Mouse (Mus musculus): ENCODE data around the gene Chrne. TPM values are rescaled to one million over a fixed set of nuclear protein-coding genes. Genes with fewer than 3 reads are reported as not detected.

The Chrne gene
- polyA plus RNA-seq, 1 experiment from 2014 or later = not detected

GRCm38 (mm10) chr11:70597301-70597700, 21.7 kb downstream of the Chrne start:
- DNase-seq (ENCODE audit: low spot score) (no peak), ATAC-seq (replicated peaks; ENCODE audit: insufficient number of reproducible peaks, low FRiP score, low TSS enrichment, low read depth) (no peak)
- Histone ChIP-seq H3K27ac (replicated peaks; ENCODE audit: low read depth, low read length) (no peak overlapping the region), H3K4me3 (ENCODE audit: low read depth, low read length) (no peak overlapping the region), H3K36me3 (replicated peaks; ENCODE audit: control insufficient read depth, insufficient read depth, low read depth, low read length) (no peaks in the 10 kb centered on the region), H3K4me1 (ENCODE audit: control insufficient read depth, insufficient read depth, low read length) (no peaks in the 10 kb centered on the region), H3K4me2 (ENCODE audit: low read depth, low read length) (no peak overlapping the region), H3K9ac (replicated peaks; ENCODE audit: low read length) (no peak overlapping the region), H3K9me3 (replicated peaks; ENCODE audit: control insufficient read depth, low read length) (no peaks in the 10 kb centered on the region), H3K27me3 (ENCODE audit: control insufficient read depth, insufficient read depth, low read length) (no peaks in the 10 kb centered on the region)
- 87% methylated on average over 6 of the region's 6 CpGs for WGBS

DNA sequence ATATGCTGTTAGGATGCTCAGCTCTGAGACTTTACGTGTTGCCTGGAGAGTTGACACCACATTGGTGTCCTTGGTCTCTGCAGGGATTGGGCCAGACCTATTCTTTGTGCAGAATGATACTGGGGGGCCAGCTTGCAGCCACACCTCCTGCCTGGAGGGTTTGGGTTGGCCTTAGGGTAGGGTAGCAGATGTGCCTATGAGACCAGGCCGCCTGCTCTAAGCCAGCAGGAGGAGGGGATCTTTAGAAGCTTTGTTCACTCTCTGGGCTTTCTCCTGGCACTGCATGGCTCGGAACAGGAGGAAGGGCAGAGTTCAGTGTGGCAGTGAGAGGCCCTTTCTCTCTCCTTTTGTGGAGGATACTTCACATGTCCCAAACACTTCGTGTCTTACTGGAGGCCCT, 22.9 kb downstream of the Chrne start:
- Histone ChIP-seq H3K27me3 (ENCODE audit: control insufficient read depth, insufficient read depth, low read length) (no peaks in the 10 kb centered on the region), H3K9me3 (replicated peaks; ENCODE audit: control insufficient read depth, low read length) (no peaks in the 10 kb centered on the region), H3K4me3 (ENCODE audit: low read depth, low read length) (no peak overlapping the region), H3K4me1 (ENCODE audit: control insufficient read depth, insufficient read depth, low read length) (no peaks in the 10 kb centered on the region), H3K9ac (replicated peaks; ENCODE audit: low read length) (no peak overlapping the region), H3K27ac (replicated peaks; ENCODE audit: low read depth, low read length) (no peak overlapping the region), H3K4me2 (ENCODE audit: low read depth, low read length) (no peak overlapping the region), H3K36me3 (replicated peaks; ENCODE audit: control insufficient read depth, insufficient read depth, low read depth, low read length) (no peaks in the 10 kb centered on the region)
- ATAC-seq (replicated peaks; ENCODE audit: insufficient number of reproducible peaks, low FRiP score, low TSS enrichment, low read depth) (no peak), DNase-seq (ENCODE audit: low spot score) (no peak)
- 48% methylated on average over 4 of the region's 4 CpGs for WGBS

- H3K36me3 ChIP-seq (replicated peaks; ENCODE audit: control insufficient read depth, insufficient read depth, low read depth, low read length) = no peaks in the 10 kb centered on the region
- no peaks in the 10 kb centered on the region for H3K9me3 ChIP-seq (replicated peaks; ENCODE audit: control insufficient read depth, low read length)
- no peak overlapping the region for H3K4me3 ChIP-seq (ENCODE audit: low read depth, low read length)
- no peak for DNase-seq (ENCODE audit: low spot score)
- no peak for ATAC-seq (replicated peaks; ENCODE audit: insufficient number of reproducible peaks, low FRiP score, low TSS enrichment, low read depth)
- no peaks in the 10 kb centered on the region for H3K27me3 ChIP-seq (ENCODE audit: control insufficient read depth, insufficient read depth, low read length)
- no peaks in the 10 kb centered on the region for H3K4me1 ChIP-seq (ENCODE audit: control insufficient read depth, insufficient read depth, low read length)
- no peak overlapping the region for H3K27ac ChIP-seq (replicated peaks; ENCODE audit: low read depth, low read length)
- WGBS = 66% methylated on average over 2 of the region's 2 CpGs
- H3K9ac ChIP-seq (replicated peaks; ENCODE audit: low read length) = no peak overlapping the region
- no peak overlapping the region for H3K4me2 ChIP-seq (ENCODE audit: low read depth, low read length)
These were observed 23.4 kb downstream of the Chrne start for GRCm38 (mm10) chr11:70595638-70596037.

DNA sequence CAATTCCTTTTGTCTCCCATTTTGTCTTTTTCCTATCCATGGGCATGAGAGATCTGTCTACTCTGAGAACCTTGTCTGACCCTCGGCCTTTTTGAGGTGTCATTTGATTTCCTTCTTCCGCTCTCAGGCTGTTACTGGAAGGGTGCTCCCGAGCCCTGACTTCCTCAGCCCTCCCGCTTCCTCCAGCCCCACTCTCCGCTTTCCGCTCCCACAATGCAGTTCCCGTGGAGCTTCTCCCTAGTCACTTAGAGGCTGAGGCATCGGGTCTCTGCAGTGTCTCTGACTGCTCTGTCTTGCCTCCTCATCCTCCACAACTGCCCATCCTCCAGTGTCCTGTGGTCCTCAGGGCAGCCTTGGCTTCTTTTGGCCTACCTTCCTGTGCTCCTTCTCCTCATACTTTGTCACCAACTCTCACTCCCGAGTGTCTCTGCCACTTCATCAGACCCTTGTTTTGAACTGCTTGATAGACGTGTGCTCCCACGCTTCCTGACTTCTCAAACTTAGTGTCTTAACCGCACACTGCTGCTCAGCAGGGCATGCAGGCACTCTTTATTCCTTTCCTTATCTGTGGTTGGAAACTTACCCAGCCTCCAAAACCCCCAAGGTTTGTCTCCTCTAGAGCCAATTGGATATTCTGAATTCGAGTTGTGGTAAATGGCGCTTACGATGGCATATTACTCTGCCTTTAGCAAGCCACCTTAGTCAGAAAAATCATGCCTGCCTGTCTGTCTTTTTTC, 24.6 kb downstream of the Chrne start:
- H3K27me3 ChIP-seq (ENCODE audit: control insufficient read depth, insufficient read depth, low read length) = no peaks in the 10 kb centered on the region
- H3K27ac ChIP-seq (replicated peaks; ENCODE audit: low read depth, low read length) = no peak overlapping the region
- 88% methylated on average over 15 of the region's 15 CpGs for WGBS
- no peaks in the 10 kb centered on the region for H3K36me3 ChIP-seq (replicated peaks; ENCODE audit: control insufficient read depth, insufficient read depth, low read depth, low read length)
- DNase-seq (ENCODE audit: low spot score) = no peak
- no peaks in the 10 kb centered on the region for H3K9me3 ChIP-seq (replicated peaks; ENCODE audit: control insufficient read depth, low read length)
- no peak overlapping the region for H3K4me2 ChIP-seq (ENCODE audit: low read depth, low read length)
- no peaks in the 10 kb centered on the region for H3K4me1 ChIP-seq (ENCODE audit: control insufficient read depth, insufficient read depth, low read length)
- no peak overlapping the region for H3K9ac ChIP-seq (replicated peaks; ENCODE audit: low read length)
- no peak for ATAC-seq (replicated peaks; ENCODE audit: insufficient number of reproducible peaks, low FRiP score, low TSS enrichment, low read depth)
- no peak overlapping the region for H3K4me3 ChIP-seq (ENCODE audit: low read depth, low read length)

GRCm38 (mm10) chr11:70591733-70592132, 27.3 kb downstream of the Chrne start:
- Histone ChIP-seq H3K9ac (replicated peaks; ENCODE audit: low read length) (no peak overlapping the region), H3K9me3 (replicated peaks; ENCODE audit: control insufficient read depth, low read length) (no peaks in the 10 kb centered on the region), H3K4me3 (ENCODE audit: low read depth, low read length) (no peak overlapping the region), H3K27me3 (ENCODE audit: control insufficient read depth, insufficient read depth, low read length) (no peaks in the 10 kb centered on the region), H3K4me1 (ENCODE audit: control insufficient read depth, insufficient read depth, low read length) (no peaks in the 10 kb centered on the region), H3K4me2 (ENCODE audit: low read depth, low read length) (no peak overlapping the region), H3K36me3 (replicated peaks; ENCODE audit: control insufficient read depth, insufficient read depth, low read depth, low read length) (no peaks in the 10 kb centered on the region), H3K27ac (replicated peaks; ENCODE audit: low read depth, low read length) (no peak overlapping the region)
- ATAC-seq (replicated peaks; ENCODE audit: insufficient number of reproducible peaks, low FRiP score, low TSS enrichment, low read depth) = no peak
- 87% methylated on average over 1 of the region's 1 CpGs for WGBS
- DNase-seq (ENCODE audit: low spot score) = no peak

DNA sequence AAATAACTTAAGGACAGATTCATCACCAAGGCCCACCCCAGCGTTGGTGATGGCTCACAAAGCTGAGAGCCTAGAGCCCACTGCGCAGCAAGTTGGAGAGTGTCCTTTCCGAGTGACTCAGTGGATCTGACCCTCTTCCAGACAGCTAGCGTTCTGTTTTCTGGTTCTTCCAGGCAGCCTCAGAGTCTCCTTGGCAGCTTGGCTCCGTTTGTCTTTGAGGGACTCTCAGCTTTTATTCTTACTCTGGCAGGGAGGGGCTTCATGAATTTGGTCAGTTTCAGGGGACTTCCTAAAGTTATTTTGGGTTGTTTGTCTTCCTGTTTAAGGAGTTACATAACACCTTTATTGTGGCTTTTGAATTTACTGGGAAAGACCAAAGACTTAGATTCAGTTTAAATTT, 32.1 kb downstream of the Chrne start:
- DNase-seq (ENCODE audit: low spot score) = no peak
- 80% methylated on average over 5 of the region's 5 CpGs for WGBS
- ATAC-seq (replicated peaks; ENCODE audit: insufficient number of reproducible peaks, low FRiP score, low TSS enrichment, low read depth) = no peak

DNA sequence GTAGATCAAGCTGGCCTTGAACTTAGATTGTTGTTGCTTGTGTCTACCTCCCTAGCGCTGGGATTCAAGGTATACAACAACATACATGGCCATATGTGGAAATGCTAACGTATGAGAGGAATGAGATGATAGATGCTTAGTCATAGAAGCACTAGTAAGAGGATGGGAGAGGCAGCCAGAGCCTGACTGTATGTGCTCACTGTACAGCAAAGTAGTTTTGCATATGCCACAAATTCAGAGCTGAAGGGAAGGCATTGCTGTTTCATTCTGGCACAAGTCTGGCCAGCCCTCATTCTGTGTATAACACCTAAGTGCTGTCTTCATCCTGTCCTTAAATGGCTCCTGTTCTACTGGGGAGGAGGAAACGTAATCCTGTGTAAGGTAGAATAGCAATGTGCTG, 32.8 kb downstream of the Chrne start:
- WGBS = 90% methylated on average over 3 of the region's 3 CpGs
- Histone ChIP-seq H3K9me3 (replicated peaks; ENCODE audit: control insufficient read depth, low read length) (no peaks in the 10 kb centered on the region), H3K27me3 (ENCODE audit: control insufficient read depth, insufficient read depth, low read length) (no peaks in the 10 kb centered on the region), H3K4me3 (ENCODE audit: low read depth, low read length) (no peak overlapping the region), H3K27ac (replicated peaks; ENCODE audit: low read depth, low read length) (no peak overlapping the region), H3K4me2 (ENCODE audit: low read depth, low read length) (no peak overlapping the region), H3K4me1 (ENCODE audit: control insufficient read depth, insufficient read depth, low read length) (peaks cover 5% of the 10 kb centered on the region), H3K9ac (replicated peaks; ENCODE audit: low read length) (no peak overlapping the region), H3K36me3 (replicated peaks; ENCODE audit: control insufficient read depth, insufficient read depth, low read depth, low read length) (no peaks in the 10 kb centered on the region)
- no peak for DNase-seq (ENCODE audit: low spot score)
- ATAC-seq (replicated peaks; ENCODE audit: insufficient number of reproducible peaks, low FRiP score, low TSS enrichment, low read depth) = no peak

More for the DNA sequence above, 32.1 kb downstream of the Chrne start:
- Histone ChIP-seq H3K4me2 (ENCODE audit: low read depth, low read length) (no peak overlapping the region), H3K36me3 (replicated peaks; ENCODE audit: control insufficient read depth, insufficient read depth, low read depth, low read length) (no peaks in the 10 kb centered on the region), H3K9me3 (replicated peaks; ENCODE audit: control insufficient read depth, low read length) (no peaks in the 10 kb centered on the region), H3K27me3 (ENCODE audit: control insufficient read depth, insufficient read depth, low read length) (no peaks in the 10 kb centered on the region), H3K4me1 (ENCODE audit: control insufficient read depth, insufficient read depth, low read length) (peaks cover 5% of the 10 kb centered on the region), H3K9ac (replicated peaks; ENCODE audit: low read length) (no peak overlapping the region), H3K27ac (replicated peaks; ENCODE audit: low read depth, low read length) (no peak overlapping the region), H3K4me3 (ENCODE audit: low read depth, low read length) (no peak overlapping the region)

GRCm38 (mm10) chr11:70585457-70585856, 33.6 kb downstream of the Chrne start:
- no peaks in the 10 kb centered on the region for H3K27me3 ChIP-seq (ENCODE audit: control insufficient read depth, insufficient read depth, low read length)
- no peak overlapping the region for H3K9ac ChIP-seq (replicated peaks; ENCODE audit: low read length)
- no peak overlapping the region for H3K4me3 ChIP-seq (ENCODE audit: low read depth, low read length)
- no peak overlapping the region for H3K4me2 ChIP-seq (ENCODE audit: low read depth, low read length)
- H3K9me3 ChIP-seq (replicated peaks; ENCODE audit: control insufficient read depth, low read length) = no peaks in the 10 kb centered on the region
- no peaks in the 10 kb centered on the region for H3K36me3 ChIP-seq (replicated peaks; ENCODE audit: control insufficient read depth, insufficient read depth, low read depth, low read length)
- H3K4me1 ChIP-seq (ENCODE audit: control insufficient read depth, insufficient read depth, low read length) = peaks cover 5% of the 10 kb centered on the region
- ATAC-seq (replicated peaks; ENCODE audit: insufficient number of reproducible peaks, low FRiP score, low TSS enrichment, low read depth) (no peak), DNase-seq (ENCODE audit: low spot score) (peak; percentile 13)
- WGBS = 41% methylated on average over 7 of the region's 7 CpGs
- H3K27ac ChIP-seq (replicated peaks; ENCODE audit: low read depth, low read length) = 0 out of 2 replicates have a peak overlapping the region, but pooled peaks have one; percentile 49

All from embryonic facial prominence, embryonic 11.5 days (tissue).